Mouse (Mus musculus): ENCODE data around the gene C1qbp. TPM values are rescaled to one million over a fixed set of nuclear protein-coding genes. Genes with fewer than 3 reads are reported as not detected.

Gene C1qbp
- polyA plus RNA-seq, 1 experiment from 2014 or later: 180 TPM

DNA sequence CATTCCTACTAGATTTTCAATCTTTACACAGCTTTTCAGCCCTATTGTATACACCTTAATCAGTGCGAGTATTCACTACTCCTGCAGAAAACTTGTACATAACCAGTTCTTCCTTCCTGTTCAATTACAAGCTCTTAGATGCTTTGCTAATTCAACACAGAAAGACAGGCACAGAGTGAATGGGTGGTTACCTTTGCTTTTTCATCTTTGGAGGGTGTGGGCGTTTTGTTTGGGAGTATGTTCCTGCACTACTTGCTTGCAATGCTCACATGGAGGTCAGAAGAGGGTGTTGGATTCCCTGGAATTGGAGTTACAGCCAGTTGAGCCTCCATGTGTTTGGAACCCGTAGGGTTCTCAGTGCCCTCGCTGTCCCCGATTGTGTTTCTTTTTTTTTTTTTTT, 22.2 kb upstream of the C1qbp start:
- Histone ChIP-seq H3K27ac (replicated peaks) (0 out of 2 replicates have a peak overlapping the region, but pooled peaks have one; percentile 41), H3K4me1 (peaks cover 22% of the 10 kb centered on the region), H3K4me2 (peak overlapping the region; percentile 57), H3K27me3 (replicated peaks) (no peaks in the 10 kb centered on the region), H3K9ac (replicated peaks) (no peak overlapping the region), H3K4me3 (replicated peaks) (peak overlapping the region; percentile 99), H3K9me3 (replicated peaks) (no peaks in the 10 kb centered on the region), H3K36me3 (peaks cover 20% of the 10 kb centered on the region)
- 66% methylated on average over 5 of the region's 5 CpGs for WGBS
- no peak for ATAC-seq (ENCODE audit: low FRiP score)

DNA sequence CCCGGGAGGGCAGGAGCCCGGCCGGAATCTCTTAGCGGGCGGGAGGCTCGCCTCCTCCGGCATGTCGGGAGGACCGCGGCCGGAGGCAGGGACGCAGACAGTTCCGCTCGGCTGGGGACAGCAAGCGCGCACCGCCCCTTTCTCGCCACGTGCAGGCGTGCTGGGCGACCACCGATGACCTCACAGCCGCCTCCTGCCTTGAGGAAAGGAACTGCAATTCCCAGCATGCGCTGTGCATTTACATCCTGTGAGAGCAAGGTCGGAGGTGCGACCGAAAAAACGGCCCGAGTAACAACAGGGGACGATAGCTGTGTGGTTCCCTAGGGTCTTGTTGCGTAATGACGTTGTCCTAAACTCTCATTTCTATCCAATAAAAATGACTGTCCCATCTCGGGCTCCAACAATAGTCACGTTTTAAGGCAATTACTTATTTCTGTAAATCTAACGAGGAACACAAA, 21.5 kb upstream of the C1qbp start, which contains the start of gene Dhx33:
Dhx33 (minus strand) TSS at position 122 of the 458 bp plus-strand sequence.
- Histone ChIP-seq H3K9ac (replicated peaks) (peak within 1 kb of the TSS; percentile 77), H3K4me3 (replicated peaks) (peak within 1 kb of the TSS; percentile 99), H3K4me2 (peak within 1 kb of the TSS; percentile 91), H3K9me3 (replicated peaks) (no peaks in the 10 kb centered on the region), H3K4me1 (peaks cover 22% of the 10 kb centered on the region), H3K27ac (replicated peaks) (peak within 1 kb of the TSS; percentile 82), H3K27me3 (replicated peaks) (no peaks in the 10 kb centered on the region), H3K36me3 (peaks cover 20% of the 10 kb centered on the region)
- ATAC-seq (ENCODE audit: low FRiP score): peak; percentile 98
- WGBS: 0% methylated on average over 35 of the region's 35 CpGs

DNA sequence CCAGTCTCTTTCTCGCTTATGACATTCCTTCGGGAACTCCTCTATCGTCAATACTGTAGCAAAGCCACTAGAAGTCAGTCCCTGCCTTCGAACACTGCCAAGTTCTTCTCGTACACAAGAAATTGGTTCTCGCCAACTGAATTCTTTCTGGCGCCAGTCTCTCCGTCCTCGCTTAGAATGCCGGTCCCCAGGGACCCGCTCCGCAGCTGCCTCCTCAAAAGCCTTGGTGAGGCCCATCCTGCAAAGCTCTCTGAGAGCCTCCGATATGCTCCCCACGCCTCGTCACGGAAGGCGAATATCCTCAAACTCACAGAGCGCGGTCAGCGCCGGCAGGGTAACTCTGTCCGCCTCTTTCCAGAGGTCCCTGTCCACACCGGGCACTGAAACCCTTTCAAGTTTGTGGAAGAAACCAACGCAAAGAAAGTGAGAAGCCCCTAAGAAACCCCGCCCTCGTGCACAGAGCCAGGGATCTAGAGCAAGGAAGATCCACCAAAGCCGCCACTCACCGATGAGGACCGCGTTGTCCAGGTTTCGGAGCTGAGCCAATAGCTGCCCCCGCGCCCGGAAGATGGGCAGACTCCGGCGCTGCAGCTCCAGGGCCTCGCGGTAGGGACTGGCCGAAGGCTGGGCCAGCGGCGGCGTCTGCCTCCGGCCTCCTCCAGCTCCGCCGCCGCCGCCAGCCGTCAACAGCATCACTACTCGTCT, 20.9 kb upstream of the C1qbp start:
- H3K9me3 ChIP-seq (replicated peaks): no peaks in the 10 kb centered on the region
- peak; percentile 74 for ATAC-seq (ENCODE audit: low FRiP score)
- H3K4me2 ChIP-seq: peak overlapping the region; percentile 91
- H3K4me3 ChIP-seq (replicated peaks): peak overlapping the region; percentile 99
- peak overlapping the region; percentile 77 for H3K9ac ChIP-seq (replicated peaks)
- no peaks in the 10 kb centered on the region for H3K27me3 ChIP-seq (replicated peaks)
- H3K27ac ChIP-seq (replicated peaks): peak overlapping the region; percentile 82
- peaks cover 22% of the 10 kb centered on the region for H3K36me3 ChIP-seq
- 1% methylated on average over 49 of the region's 49 CpGs for WGBS
- peaks cover 22% of the 10 kb centered on the region for H3K4me1 ChIP-seq

DNA sequence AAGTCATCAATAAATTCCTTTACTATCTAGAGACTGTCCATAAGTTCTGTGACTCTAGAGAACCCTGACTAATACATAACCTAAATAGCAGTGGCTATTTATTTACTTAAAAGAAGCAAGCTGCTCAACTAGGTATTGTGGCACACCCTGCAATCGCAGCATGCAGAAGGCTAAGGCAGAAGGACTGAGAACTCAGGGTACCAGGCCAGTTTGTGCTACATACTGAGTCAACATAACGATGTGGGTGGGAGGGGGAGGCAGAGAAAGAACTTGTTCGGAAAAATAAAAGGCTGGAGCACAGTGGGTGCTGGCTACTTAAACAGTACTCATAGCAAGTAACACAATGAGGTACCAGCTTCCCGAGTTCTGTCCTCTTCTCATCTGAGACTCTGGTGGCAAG, 18.3 kb upstream of the C1qbp start:
- Histone ChIP-seq H3K4me2 (no peak overlapping the region), H3K27ac (replicated peaks) (no peak overlapping the region), H3K9ac (replicated peaks) (no peak overlapping the region), H3K36me3 (peaks cover 42% of the 10 kb centered on the region), H3K4me3 (replicated peaks) (no peak overlapping the region), H3K4me1 (peaks cover 22% of the 10 kb centered on the region), H3K27me3 (replicated peaks) (no peaks in the 10 kb centered on the region), H3K9me3 (replicated peaks) (no peaks in the 10 kb centered on the region)
- 88% methylated on average over 4 of the region's 4 CpGs for WGBS
- ATAC-seq (ENCODE audit: low FRiP score): no peak

DNA sequence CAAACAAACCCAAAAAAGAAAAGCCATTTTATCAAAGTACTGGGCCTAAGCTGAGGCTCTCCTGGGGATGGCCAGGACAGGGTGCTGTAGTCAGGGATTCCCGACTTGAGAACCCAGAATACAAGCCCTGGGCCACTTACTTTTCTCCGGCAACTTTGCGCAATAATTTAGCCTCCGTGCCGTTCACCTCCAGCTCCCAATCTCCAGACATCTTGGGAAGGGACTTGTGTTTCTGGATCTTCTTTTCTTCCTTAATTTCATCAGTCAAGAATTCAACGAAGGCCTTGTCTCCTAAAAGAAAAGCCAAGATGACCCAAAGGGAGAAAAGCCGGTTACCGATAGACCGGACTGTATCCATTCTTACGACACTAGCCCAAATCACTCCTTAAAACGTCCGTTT, 796 bp downstream of the C1qbp start:
- Histone ChIP-seq H3K27ac (replicated peaks) (no peak overlapping the region), H3K27me3 (replicated peaks) (no peaks in the 10 kb centered on the region), H3K4me1 (peaks cover 17% of the 10 kb centered on the region), H3K4me3 (replicated peaks) (peak overlapping the region; percentile 99), H3K9me3 (replicated peaks) (no peaks in the 10 kb centered on the region), H3K36me3 (peaks cover 68% of the 10 kb centered on the region), H3K9ac (replicated peaks) (peak overlapping the region; percentile 93), H3K4me2 (peak overlapping the region; percentile 69)
- 9% methylated on average over 12 of the region's 12 CpGs for WGBS
- ATAC-seq (ENCODE audit: low FRiP score): no peak

DNA sequence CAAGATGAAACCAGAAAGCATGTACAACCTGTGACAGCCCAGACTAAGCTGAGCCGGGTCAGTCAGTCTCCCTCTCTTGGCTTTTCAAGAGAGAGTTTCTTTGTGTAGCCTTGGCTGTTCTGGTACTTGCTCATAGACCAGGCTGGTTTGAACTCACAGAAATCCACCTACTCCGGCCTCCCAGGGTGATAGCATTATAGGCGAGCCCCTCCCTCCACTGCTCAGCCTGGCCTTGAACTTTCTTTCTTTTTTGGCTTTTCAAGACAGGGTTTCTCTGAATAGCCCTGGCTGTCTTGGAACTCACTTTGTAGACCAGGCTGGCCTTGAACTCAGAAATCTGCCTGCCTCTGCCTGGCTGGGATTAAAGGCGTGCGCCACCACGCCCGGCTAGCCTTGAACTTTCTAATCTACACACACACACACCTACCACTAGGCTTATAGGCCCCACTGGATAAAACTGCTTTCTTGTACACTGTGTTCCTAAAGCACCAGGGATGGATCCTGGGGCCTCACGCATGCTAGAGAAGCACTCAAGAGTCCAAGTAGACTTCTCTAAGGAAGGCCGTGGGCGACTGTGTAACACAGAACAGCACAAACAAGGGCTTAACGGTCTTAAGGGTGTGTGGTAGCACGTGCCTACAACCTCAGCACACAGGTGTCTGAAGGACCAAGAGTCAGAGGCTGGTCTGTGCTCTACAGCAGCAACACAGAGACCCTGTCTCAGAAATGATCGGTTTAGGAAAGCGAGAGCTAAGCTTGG, 1.9 kb downstream of the C1qbp start:
- Histone ChIP-seq H3K4me1 (peaks cover 17% of the 10 kb centered on the region), H3K9me3 (replicated peaks) (no peaks in the 10 kb centered on the region), H3K4me3 (replicated peaks) (0 out of 2 replicates have a peak overlapping the region, but pooled peaks have one; percentile 99), H3K36me3 (peaks cover 68% of the 10 kb centered on the region), H3K4me2 (peak overlapping the region; percentile 69; the same call in 1 of the 2 replicates), H3K27ac (replicated peaks) (no peak overlapping the region), H3K27me3 (replicated peaks) (no peaks in the 10 kb centered on the region), H3K9ac (replicated peaks) (no peak overlapping the region)
- WGBS: 96% methylated on average over 14 of the region's 14 CpGs
- no peak for ATAC-seq (ENCODE audit: low FRiP score)

DNA sequence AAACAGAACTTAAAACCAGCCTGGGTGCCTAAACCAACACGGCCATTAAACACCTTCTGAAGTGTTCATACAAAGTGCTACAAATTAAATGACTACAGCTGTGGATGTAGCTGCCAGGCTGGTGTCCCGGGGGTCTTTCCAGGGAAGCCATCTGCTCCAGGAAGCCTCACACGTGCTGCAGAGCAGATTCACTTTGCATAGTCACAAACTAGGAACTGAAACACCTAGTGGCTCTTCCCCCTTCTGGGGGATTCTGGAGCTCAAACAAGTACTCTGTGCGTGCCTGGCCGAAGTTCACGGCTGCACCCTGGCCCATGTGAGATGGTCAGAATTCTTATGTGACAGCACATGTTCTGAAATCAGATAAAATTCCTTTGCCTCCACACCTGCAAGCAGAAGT, 2.6 kb downstream of the C1qbp start:
- H3K4me3 ChIP-seq (replicated peaks): no peak overlapping the region
- no peak overlapping the region for H3K27ac ChIP-seq (replicated peaks)
- H3K27me3 ChIP-seq (replicated peaks): no peaks in the 10 kb centered on the region
- no peaks in the 10 kb centered on the region for H3K9me3 ChIP-seq (replicated peaks)
- peaks cover 68% of the 10 kb centered on the region for H3K36me3 ChIP-seq
- peaks cover 17% of the 10 kb centered on the region for H3K4me1 ChIP-seq
- WGBS: 76% methylated on average over 6 of the region's 6 CpGs
- ATAC-seq (ENCODE audit: low FRiP score): no peak
- H3K9ac ChIP-seq (replicated peaks): no peak overlapping the region
- H3K4me2 ChIP-seq: no peak overlapping the region

DNA sequence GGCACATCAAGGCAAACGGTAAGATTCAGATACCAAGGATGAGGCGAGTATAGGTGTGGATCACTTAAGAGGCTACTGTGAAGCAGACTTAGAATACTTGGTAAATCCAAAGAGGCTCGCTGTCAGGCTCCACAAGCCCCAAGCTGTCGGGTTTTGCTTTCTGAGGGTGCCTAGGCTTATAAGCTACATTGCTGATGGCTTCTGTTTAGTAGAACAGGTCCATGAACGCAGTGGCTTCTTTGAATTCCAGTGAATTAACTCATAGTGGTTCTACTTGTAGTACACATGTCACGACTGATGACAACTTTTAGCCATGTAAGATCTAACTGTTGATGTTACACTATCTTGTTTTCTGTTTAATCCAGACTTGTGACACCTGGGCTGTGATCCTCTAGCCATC, 5.5 kb downstream of the C1qbp start:
- no peak for ATAC-seq (ENCODE audit: low FRiP score)
- peaks cover 81% of the 10 kb centered on the region for H3K36me3 ChIP-seq
- no peak overlapping the region for H3K9ac ChIP-seq (replicated peaks)
- H3K27me3 ChIP-seq (replicated peaks): no peaks in the 10 kb centered on the region
- no peak overlapping the region for H3K4me3 ChIP-seq (replicated peaks)
- WGBS: 90% methylated on average over 6 of the region's 6 CpGs
- no peak overlapping the region for H3K27ac ChIP-seq (replicated peaks)
- no peaks in the 10 kb centered on the region for H3K9me3 ChIP-seq (replicated peaks)
- peaks cover 14% of the 10 kb centered on the region for H3K4me1 ChIP-seq
- H3K4me2 ChIP-seq: no peak overlapping the region

DNA sequence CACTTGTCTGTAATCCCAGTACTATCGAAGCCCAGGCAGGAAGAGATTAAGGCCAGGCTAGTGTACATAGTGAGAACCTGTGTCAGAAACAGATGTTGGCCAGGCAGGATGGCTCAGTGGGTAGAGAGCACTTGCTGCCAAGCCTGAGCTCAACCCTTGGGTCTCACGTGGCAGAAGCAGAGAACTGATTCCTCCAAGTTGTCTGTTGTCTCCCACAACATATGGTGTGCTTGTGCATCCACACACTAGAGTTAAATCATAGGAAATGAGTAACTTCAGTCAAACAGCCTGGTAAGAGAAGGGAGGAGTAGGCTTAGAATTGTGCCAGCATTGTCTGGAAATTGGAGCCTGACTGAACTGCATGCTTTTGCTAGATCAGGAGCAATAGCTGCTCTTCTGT, 7.6 kb downstream of the C1qbp start:
- Histone ChIP-seq H3K9me3 (replicated peaks) (no peaks in the 10 kb centered on the region), H3K27ac (replicated peaks) (no peak overlapping the region), H3K4me3 (replicated peaks) (no peak overlapping the region), H3K36me3 (peaks cover 72% of the 10 kb centered on the region), H3K27me3 (replicated peaks) (no peaks in the 10 kb centered on the region), H3K9ac (replicated peaks) (no peak overlapping the region), H3K4me2 (no peak overlapping the region), H3K4me1 (peaks cover 9% of the 10 kb centered on the region)
- no peak for ATAC-seq (ENCODE audit: low FRiP score)
- WGBS: 82% methylated on average over 2 of the region's 2 CpGs

DNA sequence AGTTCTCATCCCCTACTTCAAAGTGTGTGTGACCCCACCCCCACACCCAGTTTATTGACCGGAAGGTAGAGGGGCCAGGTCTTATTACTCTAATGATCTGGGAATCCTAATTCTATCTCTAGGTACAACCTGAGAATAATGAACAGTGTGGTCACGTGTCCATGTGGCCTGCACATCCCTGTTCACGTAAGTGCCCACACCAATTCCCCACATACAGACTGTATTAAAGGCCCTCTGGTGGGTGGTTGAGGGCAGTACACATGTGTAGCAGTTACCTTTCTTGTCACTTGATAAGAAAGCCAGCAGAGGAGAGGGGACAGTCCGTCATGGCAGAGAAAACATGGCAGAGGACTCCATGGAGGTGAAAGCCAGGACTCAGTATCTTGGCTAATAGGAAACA, 8.9 kb downstream of the C1qbp start:
- Histone ChIP-seq H3K9me3 (replicated peaks) (no peaks in the 10 kb centered on the region), H3K36me3 (peaks cover 61% of the 10 kb centered on the region), H3K27me3 (replicated peaks) (no peaks in the 10 kb centered on the region), H3K4me2 (no peak overlapping the region), H3K4me1 (peaks cover 9% of the 10 kb centered on the region), H3K9ac (replicated peaks) (no peak overlapping the region), H3K4me3 (replicated peaks) (no peak overlapping the region), H3K27ac (replicated peaks) (no peak overlapping the region)
- WGBS: 74% methylated on average over 4 of the region's 4 CpGs
- ATAC-seq (ENCODE audit: low FRiP score): no peak

DNA sequence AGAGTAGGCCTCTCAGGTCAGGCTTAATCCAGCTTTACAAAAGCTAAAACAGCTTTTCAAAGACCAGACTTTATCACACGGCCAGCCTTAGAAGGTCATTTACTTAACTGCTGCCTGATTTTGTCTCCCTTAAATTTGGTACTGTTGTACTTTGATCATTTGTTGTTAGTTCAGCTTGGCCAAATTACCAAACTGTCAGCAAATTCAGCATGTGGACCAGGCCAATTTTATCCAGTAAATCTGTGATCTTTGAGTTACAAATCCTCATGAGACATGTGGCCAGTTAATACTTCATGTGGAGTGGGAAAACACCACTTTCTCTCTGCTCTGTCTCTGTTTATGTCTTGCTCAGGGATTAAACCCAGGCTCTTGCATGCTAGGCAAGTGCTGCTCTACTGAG, 10.2 kb downstream of the C1qbp start:
- Histone ChIP-seq H3K9me3 (replicated peaks) (no peaks in the 10 kb centered on the region), H3K27ac (replicated peaks) (no peak overlapping the region), H3K4me2 (no peak overlapping the region), H3K36me3 (peaks cover 48% of the 10 kb centered on the region), H3K27me3 (replicated peaks) (no peaks in the 10 kb centered on the region), H3K9ac (replicated peaks) (no peak overlapping the region), H3K4me1 (peaks cover 20% of the 10 kb centered on the region), H3K4me3 (replicated peaks) (no peak overlapping the region)
- no peak for ATAC-seq (ENCODE audit: low FRiP score)
- WGBS: 71% methylated on average over 1 of the region's 1 CpGs
